Mouse (Mus musculus) brown adipose tissue, adult 24 weeks (tissue): ENCODE data around the gene Bsx. TPM values are rescaled to one million over a fixed set of nuclear protein-coding genes. Genes with fewer than 3 reads are reported as not detected.

Experiments
- H3K27ac ChIP-seq: fragments of 200-500 bp; replicated peaks from 2 replicates; pipeline ENCODE4 v1.5.1; 2012; ENCODE audit warnings: low read depth, mild to moderate bottlenecking, low read length
- H3K4me1 ChIP-seq: fragments of 200-500 bp; 2 replicates; pipeline ENCODE4 v1.6.1; 2012; ENCODE audit warnings: low read length, mixed read lengths; ENCODE audit not compliant: control insufficient read depth, insufficient read depth, insufficient read length
- H3K4me3 ChIP-seq: fragments of 200-500 bp; 2 replicates; pipeline ENCODE4 v1.5.1; 2012; ENCODE audit warnings: low read depth, mild to moderate bottlenecking, low read length, moderate library complexity; ENCODE audit not compliant: insufficient read depth
- polyA plus RNA-seq: library from polyadenylated mRNA; stranded (reverse); fragments of >200 nt; gene quantifications from 2 replicates; pipeline ENCODE4 v1.2.4, GENCODE M21; 2012; ENCODE audit not compliant: missing spikeins, insufficient read depth, insufficient read length

The Bsx gene
- polyA plus RNA-seq: not detected in 2 replicates

DNA sequence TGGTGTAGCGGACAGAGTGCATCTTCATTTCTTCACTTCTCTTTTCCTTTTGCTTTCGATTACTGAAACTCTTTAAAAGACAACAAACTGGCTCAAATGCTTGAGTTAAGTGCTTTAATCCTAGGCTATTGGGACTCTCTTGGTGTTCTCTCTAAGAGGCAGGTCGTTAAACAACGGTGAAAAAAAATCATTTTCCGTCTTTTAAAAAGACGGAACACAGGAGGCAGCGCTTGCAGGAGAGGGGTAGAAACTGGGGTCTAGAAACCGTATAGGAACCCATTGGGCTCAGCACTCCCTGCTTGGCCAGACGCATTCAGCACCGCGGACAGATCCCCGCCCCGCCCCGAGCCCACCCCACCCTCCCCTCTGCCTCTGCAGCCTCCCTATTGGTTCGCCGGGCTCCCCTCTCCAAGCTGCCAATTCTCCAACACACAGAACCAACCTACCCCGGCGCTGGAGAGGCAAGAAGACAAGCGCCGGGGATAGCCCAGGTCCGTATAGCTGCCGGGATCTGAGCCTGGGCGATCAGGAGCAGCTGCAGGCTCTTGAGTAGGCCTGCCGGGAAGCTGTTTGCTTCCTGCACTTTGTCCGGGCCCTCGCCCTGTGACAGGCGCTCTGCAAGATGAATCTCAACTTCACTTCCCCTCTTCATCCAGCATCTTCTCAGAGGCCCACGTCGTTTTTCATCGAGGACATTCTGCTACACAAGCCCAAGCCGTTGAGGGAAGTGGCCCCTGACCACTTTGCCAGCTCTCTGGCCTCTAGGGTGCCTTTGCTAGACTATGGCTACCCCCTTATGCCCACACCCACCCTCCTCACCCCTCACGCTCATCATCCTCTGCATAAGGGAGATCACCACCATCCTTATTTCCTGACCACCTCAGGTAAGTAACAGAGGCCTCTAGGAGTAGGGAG lies at the start of gene Bsx:
Gene Bsx, plus strand, starts transcription at position 572 of the 915 bp plus-strand sequence.
- Histone ChIP-seq H3K27ac (no peak within 1 kb of the TSS), H3K4me3 (no peak within 1 kb of the TSS)

DNA sequence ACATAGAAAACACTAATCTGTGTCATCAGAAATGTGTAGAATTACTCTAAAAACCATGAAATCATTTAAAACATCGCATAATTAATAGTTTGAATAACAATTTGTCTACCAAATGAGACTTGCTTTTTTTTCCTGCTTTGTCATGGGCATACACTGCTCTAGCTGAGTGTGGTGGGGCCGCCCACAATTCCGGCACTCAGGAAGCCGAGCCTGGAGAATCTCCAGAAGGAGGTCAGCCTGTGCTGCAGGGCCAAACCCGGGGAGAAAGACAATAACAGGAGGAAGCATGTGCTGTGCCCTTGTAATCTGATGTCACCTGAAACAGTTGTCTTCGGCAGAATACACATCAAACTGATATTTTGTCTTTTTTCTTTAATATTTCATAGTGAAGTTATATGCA lies 48.3 kb upstream of the Bsx start:
- Histone ChIP-seq H3K4me1 (no peaks in the 10 kb centered on the region), H3K27ac (no peak overlapping the region), H3K4me3 (no peak overlapping the region)

More for the DNA sequence above, at the start of gene Bsx:
- H3K4me1 ChIP-seq: 0 out of 2 replicates have a peak, but pooled peaks cover 2% of the 10 kb centered on the region

DNA sequence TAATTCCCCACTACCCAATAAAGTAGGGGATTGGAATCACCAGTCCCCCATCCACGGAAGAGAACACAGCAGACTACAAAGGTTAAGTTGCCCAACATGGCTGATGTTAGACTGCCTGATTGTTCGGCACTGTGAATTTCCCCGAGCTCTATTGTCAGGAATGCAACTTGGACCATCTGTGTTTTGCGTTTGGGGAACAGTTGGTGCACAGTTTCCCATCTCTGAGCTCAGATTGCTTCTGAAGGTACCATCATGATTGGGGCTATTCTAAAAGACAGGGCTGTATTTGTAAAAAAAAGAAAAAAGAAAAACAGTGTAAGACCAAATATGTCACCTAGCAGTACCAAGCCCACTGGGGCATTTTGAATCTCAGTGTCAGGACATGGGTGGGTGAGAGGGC lies 46.6 kb upstream of the Bsx start:
- H3K4me1 ChIP-seq: no peaks in the 10 kb centered on the region

DNA sequence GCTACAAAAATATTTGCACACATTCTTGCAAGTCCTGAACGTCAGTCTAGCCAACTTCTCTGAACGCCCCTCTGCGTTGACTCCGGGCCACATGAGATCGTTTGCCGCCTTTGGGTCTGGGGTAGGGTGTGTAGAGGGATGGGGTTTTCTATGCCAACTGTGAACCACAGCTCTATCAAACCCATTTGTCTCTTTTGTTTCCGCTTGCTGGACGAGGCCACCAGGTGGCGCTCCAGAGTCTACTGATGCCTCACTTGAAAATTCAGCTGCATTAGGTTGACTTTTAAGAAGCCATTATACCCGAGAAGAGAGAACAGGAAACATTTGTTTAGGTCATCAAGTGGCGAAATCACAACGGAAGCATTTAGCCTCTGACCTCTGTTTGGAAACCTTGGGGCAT lies 39.4 kb upstream of the Bsx start:
- H3K27ac ChIP-seq: no peak overlapping the region
- H3K4me3 ChIP-seq: no peak overlapping the region
- H3K4me1 ChIP-seq: no peaks in the 10 kb centered on the region; the same call in 1 of the 2 replicates

More for the DNA sequence above, 46.6 kb upstream of the Bsx start:
- Histone ChIP-seq H3K4me3 (no peak overlapping the region), H3K27ac (no peak overlapping the region)

DNA sequence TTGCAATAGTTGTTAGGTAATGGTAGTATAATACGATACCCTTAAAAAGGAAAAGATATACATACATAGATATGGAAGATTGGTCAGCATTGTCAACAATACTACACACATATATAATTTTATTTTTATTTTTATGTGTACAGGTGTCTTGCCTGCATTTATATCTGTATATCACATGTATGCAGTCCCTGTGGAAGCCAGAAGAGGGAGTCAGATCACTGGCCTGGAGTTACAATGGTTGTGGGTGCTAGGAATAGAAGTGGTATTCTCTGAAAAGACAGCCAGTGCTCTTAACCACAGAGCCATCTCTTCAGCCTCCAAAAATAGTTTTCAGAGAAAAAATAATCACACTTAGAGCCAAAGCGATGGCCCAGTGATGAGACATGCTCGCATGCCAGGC lies 37.2 kb upstream of the Bsx start:
- no peak overlapping the region for H3K27ac ChIP-seq
- H3K4me1 ChIP-seq: no peaks in the 10 kb centered on the region; the same call in 1 of the 2 replicates
- H3K4me3 ChIP-seq: no peak overlapping the region

DNA sequence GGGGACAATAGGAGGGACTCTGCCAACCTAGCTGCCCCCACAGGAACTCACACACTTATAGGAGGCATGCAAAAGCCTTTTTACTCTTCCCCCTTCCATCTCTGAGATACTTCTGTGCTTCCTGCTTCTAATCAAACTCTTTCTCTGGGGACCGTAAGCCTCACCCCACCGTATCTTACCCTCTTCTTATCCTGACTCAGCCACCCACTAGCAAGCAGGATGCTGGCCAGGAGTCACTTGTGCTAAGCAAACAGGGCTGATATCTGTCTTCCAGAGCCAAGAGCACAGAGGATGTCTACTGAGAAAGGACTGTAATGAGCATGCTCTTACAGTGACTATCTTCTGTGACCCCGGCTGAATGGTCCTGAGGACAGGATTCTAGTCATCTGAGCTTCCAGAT lies 34.3 kb upstream of the Bsx start:
- H3K4me1 ChIP-seq: no peaks in the 10 kb centered on the region
- H3K4me3 ChIP-seq: no peak overlapping the region
- H3K27ac ChIP-seq: no peak overlapping the region

DNA sequence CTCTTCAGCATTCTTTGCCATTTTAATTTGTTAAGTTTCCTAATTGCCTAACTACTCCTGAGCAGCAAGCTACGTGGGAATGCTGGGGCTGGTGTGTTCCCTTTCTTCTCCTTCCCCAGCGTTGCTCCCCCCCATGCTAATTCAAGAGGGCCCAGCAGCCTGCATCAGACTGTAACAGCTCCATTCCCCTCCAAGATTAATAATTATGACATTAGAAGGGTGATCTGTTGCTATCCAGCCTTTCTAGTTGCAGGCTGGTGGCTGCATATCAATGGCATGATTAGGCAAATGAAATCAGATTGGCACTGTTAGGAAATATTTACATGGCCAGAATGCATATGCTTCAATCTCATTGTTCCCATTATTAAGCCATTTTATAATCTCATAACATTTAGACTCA lies 22.4 kb upstream of the Bsx start:
- Histone ChIP-seq H3K4me3 (no peak overlapping the region), H3K27ac (no peak overlapping the region), H3K4me1 (no peaks in the 10 kb centered on the region)

DNA sequence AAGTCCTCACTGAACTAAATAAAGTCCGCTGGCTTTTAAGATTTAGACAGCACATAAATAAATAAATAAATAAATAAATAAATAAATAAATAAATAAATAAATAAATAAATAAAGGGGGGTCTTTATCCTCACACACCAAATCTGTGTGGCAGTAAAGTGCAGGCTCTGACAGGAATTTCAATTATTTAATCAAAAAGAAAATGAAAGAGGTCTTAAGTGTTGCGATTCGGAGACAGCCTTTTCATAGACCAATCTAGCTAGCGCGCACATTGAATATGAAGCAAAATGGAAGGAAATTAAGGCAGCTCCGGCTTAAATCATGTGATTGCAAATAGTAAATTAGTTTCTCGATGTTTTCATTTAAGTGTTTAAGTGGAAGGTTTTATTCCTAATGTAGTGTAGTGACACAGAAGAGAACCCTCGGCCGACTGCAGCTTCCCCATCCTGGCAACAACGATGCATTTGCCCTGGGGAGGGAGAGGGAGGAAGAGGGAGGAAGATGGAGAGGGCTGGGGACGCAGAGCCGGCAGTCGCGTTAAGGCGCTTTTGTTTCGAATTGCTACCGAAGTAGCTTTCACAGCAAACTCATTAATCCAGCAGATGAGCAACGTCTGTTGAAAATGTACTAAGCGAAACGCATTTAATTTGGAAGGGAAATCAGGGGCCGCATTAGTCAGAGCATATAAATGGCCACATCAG lies 15.3 kb upstream of the Bsx start:
- H3K4me1 ChIP-seq: no peaks in the 10 kb centered on the region
- H3K4me3 ChIP-seq: peak overlapping the region; percentile 31
- H3K27ac ChIP-seq: no peak overlapping the region

DNA sequence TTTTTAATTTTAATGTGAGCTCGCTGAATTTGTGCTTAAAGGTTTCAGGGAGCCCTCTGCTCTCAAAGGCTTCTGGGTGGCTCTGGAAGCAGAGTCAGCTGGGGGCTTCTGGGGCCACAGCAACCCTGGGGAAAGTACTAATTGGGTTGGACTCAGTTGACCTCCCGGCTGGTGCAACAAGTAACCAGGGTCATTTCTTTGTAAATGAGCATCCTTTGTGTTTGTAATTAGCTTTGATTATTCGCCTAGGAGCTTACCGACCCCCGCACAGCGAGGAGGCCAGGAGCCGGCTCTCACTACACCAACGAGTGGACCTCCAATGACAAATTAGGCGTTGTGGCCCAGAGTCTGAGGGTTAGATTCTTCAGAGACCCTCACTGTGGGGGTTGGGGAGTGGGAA lies 14.7 kb upstream of the Bsx start:
- no peak overlapping the region; the same call in 1 of the 2 replicates for H3K4me3 ChIP-seq
- no peak overlapping the region for H3K27ac ChIP-seq
- no peaks in the 10 kb centered on the region for H3K4me1 ChIP-seq

DNA sequence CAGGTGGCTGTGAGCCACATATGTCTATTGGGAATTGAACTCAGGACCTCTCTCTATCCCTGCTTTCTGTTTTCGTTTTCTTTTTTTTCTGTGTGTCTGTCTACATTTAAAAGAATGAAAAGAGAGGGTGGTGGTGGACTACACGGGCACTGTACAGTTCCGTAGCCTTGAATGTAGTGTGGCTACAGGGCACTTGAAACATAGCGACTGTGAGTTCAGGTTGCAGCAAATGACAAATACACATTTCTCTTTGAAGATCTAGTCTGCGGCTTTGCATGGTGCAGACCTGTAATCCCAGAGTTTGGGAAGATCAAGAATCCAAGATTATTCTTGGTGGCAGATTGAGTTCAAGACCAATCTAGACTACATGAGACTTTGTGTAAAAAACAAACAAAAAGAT lies 3.6 kb upstream of the Bsx start:
- Histone ChIP-seq H3K4me3 (no peak overlapping the region), H3K27ac (no peak overlapping the region), H3K4me1 (no peaks in the 10 kb centered on the region)

DNA sequence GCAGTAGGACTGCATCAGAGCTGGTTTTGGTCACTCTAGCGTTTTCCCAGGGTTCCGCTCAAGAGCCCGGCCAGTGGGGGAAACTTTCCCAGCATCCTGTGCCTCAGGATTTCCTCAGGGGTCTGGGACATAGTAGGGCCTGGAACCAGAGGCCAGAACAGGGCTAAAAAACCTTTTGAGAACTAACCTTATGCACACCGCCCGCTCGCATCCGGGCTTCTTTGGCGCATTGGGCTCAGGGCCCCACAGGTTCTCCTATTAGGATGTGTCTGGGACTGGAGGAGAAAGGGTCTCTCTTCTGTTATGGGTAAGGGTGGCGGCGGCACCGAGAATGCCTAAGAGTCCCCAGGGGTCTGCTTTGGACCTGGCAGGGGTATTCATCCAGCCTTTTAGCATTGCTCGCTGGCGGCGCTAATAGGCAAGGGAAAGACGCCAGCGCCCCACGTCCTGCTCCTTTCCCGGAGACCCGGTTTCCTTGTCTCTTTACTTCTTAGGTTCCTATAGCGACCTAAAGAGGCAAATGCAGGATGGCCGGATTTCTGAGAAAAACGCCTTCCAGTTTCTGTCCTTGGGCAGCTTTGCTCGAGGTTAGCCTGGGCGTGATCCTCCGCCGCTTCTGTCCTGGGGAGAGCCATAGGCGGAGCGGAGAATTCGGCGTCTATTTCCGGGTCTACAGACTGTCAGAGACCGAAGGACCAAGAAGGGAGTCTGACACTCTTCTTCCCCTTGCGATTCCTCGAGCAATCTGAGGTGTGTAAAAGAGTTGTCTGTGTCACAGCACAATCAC lies 2.4 kb upstream of the Bsx start:
- Histone ChIP-seq H3K4me1 (no peaks in the 10 kb centered on the region), H3K4me3 (peak overlapping the region; percentile 49), H3K27ac (no peak overlapping the region)

DNA sequence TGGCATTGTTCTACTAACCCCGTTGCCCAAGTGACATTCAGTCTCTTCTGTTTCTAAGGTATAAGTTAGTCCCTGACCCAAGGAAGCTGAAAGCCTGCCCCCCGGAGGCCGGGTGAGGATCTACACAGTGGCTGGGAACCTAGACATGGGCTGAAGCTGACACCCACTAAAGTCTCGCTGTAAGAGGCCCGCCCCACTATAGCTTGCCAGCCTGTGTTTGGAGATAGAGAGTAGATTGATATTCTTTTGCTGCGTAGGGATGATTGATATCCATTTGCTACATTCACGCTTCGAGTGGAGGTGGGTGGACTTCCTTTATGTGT lies 1.8 kb upstream of the Bsx start:
- H3K27ac ChIP-seq: no peak overlapping the region
- H3K4me1 ChIP-seq: no peaks in the 10 kb centered on the region
- peak overlapping the region; percentile 49 for H3K4me3 ChIP-seq

DNA sequence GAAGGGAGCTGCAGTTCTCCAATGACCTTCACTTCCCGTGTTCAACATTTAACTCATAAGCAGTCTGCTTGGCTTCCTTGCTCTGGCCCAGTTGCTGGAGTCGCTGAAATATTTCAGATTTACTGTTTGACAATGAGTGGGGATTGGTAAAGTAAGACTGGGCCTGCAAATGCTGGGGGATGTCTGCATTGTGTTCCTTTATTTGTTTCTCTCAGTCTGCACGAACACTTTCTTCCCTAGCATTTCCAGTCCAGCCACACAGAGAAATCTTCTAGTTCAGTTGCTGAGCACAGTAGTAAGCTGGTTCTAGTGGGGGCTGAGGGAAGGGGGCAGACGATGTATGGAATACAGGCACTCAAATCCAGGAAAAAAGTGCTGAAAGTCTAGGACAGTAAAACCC lies 1.0 kb downstream of the Bsx start:
- Histone ChIP-seq H3K27ac (no peak overlapping the region), H3K4me1 (0 out of 2 replicates have a peak, but pooled peaks cover 2% of the 10 kb centered on the region), H3K4me3 (no peak overlapping the region)

DNA sequence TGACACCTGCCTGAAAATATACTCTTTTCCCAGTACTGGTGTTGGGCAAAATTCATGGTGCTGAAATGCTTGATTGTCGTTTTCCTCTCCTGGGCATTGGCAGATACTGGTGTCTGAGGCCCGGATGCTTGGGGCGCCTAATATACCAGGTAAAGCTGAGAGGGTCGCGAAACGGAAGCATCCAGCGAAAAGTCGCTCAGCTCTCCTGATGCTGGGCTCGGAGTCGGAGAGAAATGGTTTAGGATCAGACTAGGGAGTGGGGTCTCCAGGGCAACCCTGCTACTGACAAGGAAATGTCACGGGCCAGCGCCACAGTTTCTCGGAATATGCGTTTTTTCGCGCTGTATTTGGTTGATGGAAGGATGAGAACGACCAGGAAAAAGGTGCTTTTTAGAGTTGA lies 1.5 kb downstream of the Bsx start:
- Histone ChIP-seq H3K4me3 (no peak overlapping the region), H3K4me1 (0 out of 2 replicates have a peak, but pooled peaks cover 2% of the 10 kb centered on the region), H3K27ac (no peak overlapping the region)

DNA sequence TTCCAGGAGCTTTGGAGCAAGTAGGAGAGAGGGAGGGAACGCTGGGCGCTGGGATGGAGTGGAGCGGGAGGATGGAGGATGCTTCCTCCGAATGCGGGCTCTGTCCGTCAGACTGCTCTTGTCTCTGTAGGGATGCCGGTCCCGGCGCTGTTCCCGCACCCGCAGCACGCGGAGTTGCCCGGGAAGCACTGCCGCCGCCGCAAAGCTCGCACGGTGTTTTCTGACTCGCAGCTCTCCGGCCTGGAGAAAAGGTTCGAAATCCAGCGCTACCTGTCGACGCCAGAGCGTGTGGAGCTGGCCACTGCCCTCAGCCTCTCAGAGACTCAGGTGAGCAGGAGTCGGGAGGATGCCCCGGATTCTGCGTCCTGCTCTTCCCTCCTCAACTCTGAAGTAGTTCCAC lies 2.2 kb downstream of the Bsx start:
- 0 out of 2 replicates have a peak, but pooled peaks cover 2% of the 10 kb centered on the region for H3K4me1 ChIP-seq
- H3K4me3 ChIP-seq: no peak overlapping the region
- H3K27ac ChIP-seq: no peak overlapping the region
